Mouse (Mus musculus): Measurements from ENCODE around the gene Snx1. TPM values are rescaled to one million over a fixed set of nuclear protein-coding genes. Genes with fewer than 3 reads are reported as not detected.

Gene Snx1
- total and polyA plus RNA-seq, 3 experiments, result 83.9 to 189 (median 113) TPM

DNA sequence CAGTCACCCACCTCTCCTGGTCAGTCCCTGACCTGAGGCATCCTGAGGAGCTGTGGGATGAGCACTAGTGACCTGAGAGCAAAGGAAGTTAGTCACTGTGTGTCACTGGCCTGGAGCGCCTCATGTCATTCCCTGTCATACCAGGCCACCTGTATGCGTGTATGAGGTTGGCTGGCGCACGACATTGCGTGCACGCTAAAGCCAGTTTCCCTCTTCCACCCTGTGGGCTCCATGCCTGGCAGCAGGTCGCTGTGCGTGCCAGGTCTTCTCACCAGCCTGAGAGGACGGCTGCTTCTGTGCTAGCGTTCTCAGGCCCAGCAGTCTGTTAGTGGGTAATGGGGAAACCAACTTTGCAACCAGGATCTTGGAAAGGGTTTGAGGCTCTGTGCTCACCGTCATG is 62.1 kb downstream of the Snx1 start:
- Histone ChIP-seq H3K36me3 (ENCODE audit: control insufficient read depth in 1 of 2, insufficient read depth in 2 of 2, low read length in 2 of 2) (peaks cover 8 to 9% of the 10 kb centered on the region in 2 experiments), H3K9ac (ENCODE audit: control insufficient read depth, low read depth, low read length, poor library complexity, severe bottlenecking) (no peak overlapping the region), H3K4me3 (ENCODE audit: control insufficient read depth in 1 of 2, insufficient read depth in 1 of 2, low read depth in 2 of 2, low read length in 2 of 2) (no peak overlapping the region), H3K27ac (ENCODE audit: control insufficient read depth, low read depth, low read length) (no peak overlapping the region), H3K4me1 (ENCODE audit: control insufficient read depth in 1 of 2, insufficient read depth in 2 of 2, low read length in 2 of 2) (peaks cover 0 to 4% of the 10 kb centered on the region in 2 experiments; a peak in 2 of 4 replicates), H3K9me3 (replicated peaks; ENCODE audit: insufficient read depth, low read length) (no peaks in the 10 kb centered on the region), H3K27me3 (ENCODE audit: control insufficient read depth in 1 of 2, insufficient read depth in 2 of 2, low read length in 2 of 2) (no peaks in the 10 kb centered on the region), H3K79me2 (ENCODE audit: control insufficient read depth, insufficient read depth, low read length, poor library complexity) (peaks cover 14% of the 10 kb centered on the region)
- TF ChIP-seq TCF12 (IDR thresholded peaks at IDR 0.05; ENCODE audit: low read depth, low read length) (no peak), ZC3H11A (IDR thresholded peaks at IDR 0.05; ENCODE audit: low read depth, low read length) (no peak), POLR2A (IDR thresholded peaks at IDR 0.05; ENCODE audit: control insufficient read depth in 1 of 2, insufficient read depth in 1 of 2, low read depth in 1 of 2, low read length in 2 of 2, poor library complexity in 1 of 2) (no peak), ZNF384 (IDR thresholded peaks at IDR 0.05; ENCODE audit: low read depth, low read length) (no peak), NRF1 (IDR thresholded peaks at IDR 0.05; ENCODE audit: insufficient read depth, low read depth, low read length, poor library complexity, severe bottlenecking) (no peak), MAFK (IDR thresholded peaks at IDR 0.05; ENCODE audit: borderline replicate concordance, low read depth, low read length) (no peak), CHD2 (IDR thresholded peaks at IDR 0.05; ENCODE audit: low read length) (no peak), GABPA (IDR thresholded peaks at IDR 0.05; ENCODE audit: low read depth, low read length) (no peak), EP300 (IDR thresholded peaks at IDR 0.05; ENCODE audit: low read depth in 1 of 2, low read length in 2 of 2) (no peak), SIN3A (IDR thresholded peaks at IDR 0.05; ENCODE audit: low read length) (no peak), MYB (IDR thresholded peaks at IDR 0.05; ENCODE audit: low read depth, low read length) (no peak), SMC3 (IDR thresholded peaks at IDR 0.05; ENCODE audit: low read depth, low read length) (no peak), RAD21 (IDR thresholded peaks at IDR 0.05; ENCODE audit: low read depth, low read length) (no peak), HCFC1 (IDR thresholded peaks at IDR 0.05; ENCODE audit: low read depth, low read length) (no peak), RCOR1 (IDR thresholded peaks at IDR 0.05; ENCODE audit: low read depth, low read length) (no peak), MXI1 (IDR thresholded peaks at IDR 0.05; ENCODE audit: low read depth, low read length) (no peak), MAX (IDR thresholded peaks at IDR 0.05; ENCODE audit: low read length) (no peak), CHD1 (IDR thresholded peaks at IDR 0.05; ENCODE audit: low read depth, low read length) (no peak), TAL1 (IDR thresholded peaks at IDR 0.05; ENCODE audit: low read length) (no peak)
- DNase-seq (ENCODE audit: low read depth, low spot score), result no peak

DNA sequence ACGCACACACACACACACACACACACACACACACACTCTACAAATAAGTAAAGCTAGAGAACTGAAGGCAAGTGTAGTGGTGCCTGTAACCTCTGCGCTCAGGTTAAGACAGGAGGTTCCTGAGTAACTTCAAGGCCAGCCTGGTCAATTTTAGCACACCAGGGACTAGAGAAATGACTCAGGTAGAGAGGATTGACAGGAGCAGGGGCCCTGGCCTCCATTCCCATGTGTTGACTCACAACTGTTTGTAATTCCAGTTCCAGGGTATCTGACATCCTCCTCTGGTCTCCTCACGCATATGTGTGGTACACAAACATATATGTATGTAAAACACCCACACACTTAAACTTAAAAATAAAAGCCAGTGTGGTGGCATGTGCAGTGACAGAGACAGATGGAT is 62.9 kb downstream of the Snx1 start:
- H3K79me2 ChIP-seq (ENCODE audit: control insufficient read depth, insufficient read depth, low read length, poor library complexity), result peaks cover 14% of the 10 kb centered on the region
- H3K4me3 ChIP-seq (ENCODE audit: control insufficient read depth in 1 of 2, insufficient read depth in 1 of 2, low read depth in 2 of 2, low read length in 2 of 2), result no peak overlapping the region
- no peak for DNase-seq (ENCODE audit: low read depth, low spot score)
- no peaks in the 10 kb centered on the region for H3K27me3 ChIP-seq (ENCODE audit: control insufficient read depth in 1 of 2, insufficient read depth in 2 of 2, low read length in 2 of 2)
- H3K4me1 ChIP-seq (ENCODE audit: control insufficient read depth in 1 of 2, insufficient read depth in 2 of 2, low read length in 2 of 2), result peaks cover 3 to 7% of the 10 kb centered on the region in 2 experiments; a peak in 3 of 4 replicates
- H3K27ac ChIP-seq (ENCODE audit: control insufficient read depth, low read depth, low read length), result no peak overlapping the region
- peaks cover 8 to 9% of the 10 kb centered on the region in 2 experiments for H3K36me3 ChIP-seq (ENCODE audit: control insufficient read depth in 1 of 2, insufficient read depth in 2 of 2, low read length in 2 of 2)
- no peaks in the 10 kb centered on the region for H3K9me3 ChIP-seq (replicated peaks; ENCODE audit: insufficient read depth, low read length)
- no peak overlapping the region for H3K9ac ChIP-seq (ENCODE audit: control insufficient read depth, low read depth, low read length, poor library complexity, severe bottlenecking)
- TF ChIP-seq ELF1 (IDR thresholded peaks at IDR 0.05; ENCODE audit: low read depth, low read length) (no peak), SMC3 (IDR thresholded peaks at IDR 0.05; ENCODE audit: low read depth, low read length) (no peak), NRF1 (IDR thresholded peaks at IDR 0.05; ENCODE audit: insufficient read depth, low read depth, low read length, poor library complexity, severe bottlenecking) (no peak), ZMIZ1 (IDR thresholded peaks at IDR 0.05; ENCODE audit: low read depth, low read length) (no peak), ZKSCAN1 (IDR thresholded peaks at IDR 0.05; ENCODE audit: low read depth, low read length) (no peak), TAL1 (IDR thresholded peaks at IDR 0.05; ENCODE audit: low read length) (no peak), POLR2A (IDR thresholded peaks at IDR 0.05; ENCODE audit: control insufficient read depth in 1 of 2, insufficient read depth in 1 of 2, low read depth in 1 of 2, low read length in 2 of 2, poor library complexity in 1 of 2) (no peak), NELFE (IDR thresholded peaks at IDR 0.05; ENCODE audit: low read depth, low read length) (no peak), POLR2AphosphoS2 (IDR thresholded peaks at IDR 0.05; ENCODE audit: low read length) (no peak), RCOR1 (IDR thresholded peaks at IDR 0.05; ENCODE audit: low read depth, low read length) (no peak), TCF12 (IDR thresholded peaks at IDR 0.05; ENCODE audit: low read depth, low read length) (no peak), CHD1 (IDR thresholded peaks at IDR 0.05; ENCODE audit: low read depth, low read length) (no peak), HCFC1 (IDR thresholded peaks at IDR 0.05; ENCODE audit: low read depth, low read length) (no peak), MAZ (IDR thresholded peaks at IDR 0.05; ENCODE audit: low read depth, low read length) (no peak)
